Mouse (Mus musculus): ENCODE results near the gene Cyb561d2. TPM values are rescaled to one million over a fixed set of nuclear protein-coding genes. Genes with fewer than 3 reads are reported as not detected.

Cyb561d2 gene
- total and polyA plus RNA-seq, 3 experiments: 11.7 to 23.1 TPM; not detected in 1

DNA sequence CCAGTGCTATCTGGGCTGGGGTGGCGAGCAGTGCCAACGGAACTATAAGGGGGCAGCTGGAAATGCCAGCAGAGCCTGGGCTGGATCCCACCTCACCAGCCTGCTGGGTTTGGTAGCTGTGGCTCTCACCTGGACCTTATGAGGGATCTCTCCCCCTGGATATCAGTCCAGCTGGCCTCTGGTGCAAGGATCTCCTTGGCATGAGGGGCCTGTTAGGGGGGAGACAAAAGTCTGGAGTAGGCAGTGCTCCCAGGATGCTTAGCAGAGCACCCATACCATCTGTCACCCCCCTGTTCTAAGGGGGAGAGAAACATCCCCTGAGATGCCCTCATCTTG, 30.3 kb upstream of the Cyb561d2 start:
- Histone ChIP-seq H3K9me3 (replicated peaks) (no peaks in the 10 kb centered on the region), H3K27me3 (ENCODE audit: insufficient read depth, low read length) (no peaks in the 10 kb centered on the region), H3K4me3 (ENCODE audit: low read depth, low read length) (peak overlapping the region; percentile 7; the same call in 1 of the 2 replicates), H3K36me3 (replicated peaks) (peaks cover 40% of the 10 kb centered on the region), H3K4me1 (ENCODE audit: insufficient read depth, low read depth, low read length) (peaks cover 84% of the 10 kb centered on the region)
- TF ChIP-seq GATA1 (IDR thresholded peaks at IDR 0.05; ENCODE audit: borderline replicate concordance, low read length): no peak
- TF ChIP-seq CTCF (IDR thresholded peaks at IDR 0.05; ENCODE audit: low read depth, low read length): no peak
- TF ChIP-seq GATA2 (IDR thresholded peaks at IDR 0.05; ENCODE audit: borderline replicate concordance, low read depth, low read length): no peak
- TF ChIP-seq POLR2AphosphoS5 (IDR thresholded peaks at IDR 0.05; ENCODE audit: insufficient replicate concordance, low read depth, low read length): no peak
- TF ChIP-seq TAL1 (conservative IDR thresholded peaks at IDR 0.05; ENCODE audit: low read depth, low read length): no peak
- ATAC-seq (ENCODE audit: extremely low read depth, insufficient number of reproducible peaks, low FRiP score, poor library complexity, severe bottlenecking) (no peak), DNase-seq (ENCODE audit: low spot score) (no peak)

- Histone ChIP-seq H3K4me1 (ENCODE audit: insufficient read depth, low read depth, low read length) (peaks cover 83% of the 10 kb centered on the region), H3K27me3 (ENCODE audit: insufficient read depth, low read length) (no peaks in the 10 kb centered on the region), H3K9me3 (replicated peaks) (no peaks in the 10 kb centered on the region), H3K36me3 (replicated peaks) (peaks cover 43% of the 10 kb centered on the region), H3K4me3 (ENCODE audit: low read depth, low read length) (peak overlapping the region; percentile 79; the same call in 1 of the 2 replicates)
- ATAC-seq (ENCODE audit: extremely low read depth, insufficient number of reproducible peaks, low FRiP score, poor library complexity, severe bottlenecking) (no peak), DNase-seq (ENCODE audit: low spot score) (no peak)
- TF ChIP-seq CTCF (IDR thresholded peaks at IDR 0.05; ENCODE audit: low read depth, low read length) (no peak), GATA1 (IDR thresholded peaks at IDR 0.05; ENCODE audit: borderline replicate concordance, low read length) (no peak), TAL1 (conservative IDR thresholded peaks at IDR 0.05; ENCODE audit: low read depth, low read length) (no peak), POLR2AphosphoS5 (IDR thresholded peaks at IDR 0.05; ENCODE audit: insufficient replicate concordance, low read depth, low read length) (no peak), GATA2 (IDR thresholded peaks at IDR 0.05; ENCODE audit: borderline replicate concordance, low read depth, low read length) (no peak)
Observed at GRCm38 (mm10) chr9:107571534-107572326, 29.7 kb upstream of the Cyb561d2 start.

- Histone ChIP-seq H3K9me3 (replicated peaks) (no peaks in the 10 kb centered on the region), H3K36me3 (replicated peaks) (peaks cover 52% of the 10 kb centered on the region), H3K4me1 (ENCODE audit: insufficient read depth, low read depth, low read length) (peaks cover 82% of the 10 kb centered on the region), H3K27me3 (ENCODE audit: insufficient read depth, low read length) (no peaks in the 10 kb centered on the region), H3K4me3 (ENCODE audit: low read depth, low read length) (peak overlapping the region; percentile 79; the same call in 1 of the 2 replicates)
- DNase-seq (ENCODE audit: low spot score) (no peak), ATAC-seq (ENCODE audit: extremely low read depth, insufficient number of reproducible peaks, low FRiP score, poor library complexity, severe bottlenecking) (no peak)
- TF ChIP-seq GATA2 (IDR thresholded peaks at IDR 0.05; ENCODE audit: borderline replicate concordance, low read depth, low read length) (no peak), TAL1 (conservative IDR thresholded peaks at IDR 0.05; ENCODE audit: low read depth, low read length) (peak; percentile 47)
Observed at GRCm38 (mm10) chr9:107570845-107571244, 28.9 kb upstream of the Cyb561d2 start.

GRCm38 (mm10) chr9:107570016-107570415, 28.0 kb upstream of the Cyb561d2 start:
- no peak for TF ChIP-seq GATA1 (IDR thresholded peaks at IDR 0.05; ENCODE audit: borderline replicate concordance, low read length)
- no peak for TF ChIP-seq TAL1 (conservative IDR thresholded peaks at IDR 0.05; ENCODE audit: low read depth, low read length)
- no peak for TF ChIP-seq GATA2 (IDR thresholded peaks at IDR 0.05; ENCODE audit: borderline replicate concordance, low read depth, low read length)
- TF ChIP-seq POLR2AphosphoS5 (IDR thresholded peaks at IDR 0.05; ENCODE audit: insufficient replicate concordance, low read depth, low read length): no peak
- TF ChIP-seq CTCF (IDR thresholded peaks at IDR 0.05; ENCODE audit: low read depth, low read length): no peak
- Histone ChIP-seq H3K4me3 (ENCODE audit: low read depth, low read length) (peak overlapping the region; percentile 79), H3K4me1 (ENCODE audit: insufficient read depth, low read depth, low read length) (peaks cover 83% of the 10 kb centered on the region), H3K36me3 (replicated peaks) (peaks cover 58% of the 10 kb centered on the region), H3K9me3 (replicated peaks) (no peaks in the 10 kb centered on the region), H3K27me3 (ENCODE audit: insufficient read depth, low read length) (no peaks in the 10 kb centered on the region)
- no peak for ATAC-seq (ENCODE audit: extremely low read depth, insufficient number of reproducible peaks, low FRiP score, poor library complexity, severe bottlenecking)
- no peak for DNase-seq (ENCODE audit: low spot score)

- DNase-seq (ENCODE audit: low spot score) (no peak), ATAC-seq (ENCODE audit: extremely low read depth, insufficient number of reproducible peaks, low FRiP score, poor library complexity, severe bottlenecking) (no peak)
- H3K4me3 ChIP-seq (ENCODE audit: low read depth, low read length): peak overlapping the region; percentile 79
- TF ChIP-seq POLR2AphosphoS5 (IDR thresholded peaks at IDR 0.05; ENCODE audit: insufficient replicate concordance, low read depth, low read length) (no peak), CTCF (IDR thresholded peaks at IDR 0.05; ENCODE audit: low read depth, low read length) (no peak), TAL1 (conservative IDR thresholded peaks at IDR 0.05; ENCODE audit: low read depth, low read length) (no peak), GATA1 (IDR thresholded peaks at IDR 0.05; ENCODE audit: borderline replicate concordance, low read length) (no peak), GATA2 (IDR thresholded peaks at IDR 0.05; ENCODE audit: borderline replicate concordance, low read depth, low read length) (no peak)
- H3K4me1 ChIP-seq (ENCODE audit: insufficient read depth, low read depth, low read length): peaks cover 87% of the 10 kb centered on the region
- H3K9me3 ChIP-seq (replicated peaks): no peaks in the 10 kb centered on the region
- no peaks in the 10 kb centered on the region for H3K27me3 ChIP-seq (ENCODE audit: insufficient read depth, low read length)
- H3K36me3 ChIP-seq (replicated peaks): peaks cover 65% of the 10 kb centered on the region
Observed at GRCm38 (mm10) chr9:107569270-107569669, 27.3 kb upstream of the Cyb561d2 start.

DNA sequence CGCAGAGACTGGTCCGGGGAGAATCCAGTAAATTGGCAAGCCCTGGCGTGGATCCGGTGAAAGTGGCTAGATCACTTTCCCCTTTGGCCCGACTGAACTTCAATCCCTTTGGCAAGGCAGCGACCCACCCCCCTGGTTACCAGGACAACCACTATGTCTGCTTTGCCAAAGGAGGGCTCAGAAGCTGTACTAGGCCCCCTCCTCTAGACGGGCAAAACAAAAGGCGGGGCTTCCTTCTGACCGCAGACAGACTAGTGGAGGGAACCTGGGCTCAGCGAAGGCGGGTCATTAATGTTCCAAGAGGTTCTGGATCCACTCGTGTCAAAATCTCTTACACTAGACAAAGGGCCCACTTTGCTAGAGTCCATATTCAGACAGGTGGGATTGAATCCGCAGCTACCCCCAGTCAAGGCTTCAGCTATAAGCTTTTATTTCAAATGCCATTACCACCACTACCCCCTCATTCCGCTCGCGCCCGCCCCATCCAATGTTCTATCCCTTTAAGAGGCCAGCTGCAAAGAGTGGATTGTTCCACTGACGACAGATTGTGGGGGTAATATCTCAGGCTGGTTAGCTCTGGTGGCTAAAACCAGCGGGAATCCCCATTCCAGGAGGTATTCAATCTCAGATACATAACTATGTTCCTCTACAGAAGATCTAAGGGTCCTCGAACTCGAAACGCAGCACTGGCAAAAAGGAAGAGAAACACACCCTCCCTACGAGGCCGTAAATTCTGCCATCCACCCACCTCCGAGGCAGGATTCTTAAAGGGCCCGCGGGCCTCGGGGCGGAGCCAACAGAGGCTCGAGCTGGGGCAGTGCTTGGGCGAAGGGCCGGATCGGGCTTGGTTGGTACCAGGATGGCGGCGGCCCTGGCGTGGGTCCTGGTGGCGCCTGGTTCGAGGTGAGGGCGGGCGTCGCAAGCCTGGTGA, 26.6 kb upstream of the Cyb561d2 start:
- ATAC-seq (ENCODE audit: extremely low read depth, insufficient number of reproducible peaks, low FRiP score, poor library complexity, severe bottlenecking) (peak; percentile 55; the same call in 1 of the 2 replicates), DNase-seq (ENCODE audit: low spot score) (peak; percentile 69)
- Histone ChIP-seq H3K4me3 (ENCODE audit: low read depth, low read length) (peak overlapping the region; percentile 79), H3K36me3 (replicated peaks) (peaks cover 69% of the 10 kb centered on the region), H3K27me3 (ENCODE audit: insufficient read depth, low read length) (no peaks in the 10 kb centered on the region), H3K4me1 (ENCODE audit: insufficient read depth, low read depth, low read length) (peaks cover 94% of the 10 kb centered on the region), H3K9me3 (replicated peaks) (no peaks in the 10 kb centered on the region)
- TF ChIP-seq GATA2 (IDR thresholded peaks at IDR 0.05; ENCODE audit: borderline replicate concordance, low read depth, low read length): no peak
- TF ChIP-seq CTCF (IDR thresholded peaks at IDR 0.05; ENCODE audit: low read depth, low read length): no peak
- TF ChIP-seq TAL1 (conservative IDR thresholded peaks at IDR 0.05; ENCODE audit: low read depth, low read length): no peak

All from G1E (cell line).